Mouse (Mus musculus): ENCODE results near the gene Mrpl20. TPM values are rescaled to one million over a fixed set of nuclear protein-coding genes. Genes with fewer than 3 reads are reported as not detected.
"Not testable (repeated sequence)": the region's sequence is repeated elsewhere in the genome, so short reads cannot be mapped to it uniquely, and the experiment has no call there.

The Mrpl20 gene
- polyA plus RNA-seq, 1 experiment from 2014 or later, result 267 TPM

DNA sequence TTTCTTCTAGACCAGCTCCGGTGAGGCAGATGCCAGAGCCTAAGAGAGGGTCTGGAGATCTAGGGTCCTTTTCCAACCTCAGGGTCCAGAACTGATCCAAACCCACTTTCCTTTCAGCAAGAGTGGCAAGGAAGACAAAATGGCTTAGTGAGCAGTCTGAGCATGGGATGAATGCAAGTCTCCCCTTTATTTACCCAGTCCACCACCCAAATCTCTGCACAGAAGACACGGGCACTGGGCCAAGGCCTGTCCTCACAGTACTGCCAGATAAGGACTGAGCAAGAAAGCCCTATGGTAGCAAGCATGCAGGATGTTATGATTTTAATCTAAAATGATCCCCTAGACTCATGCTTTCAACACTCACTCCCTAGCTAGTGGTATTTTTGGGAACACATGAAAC is 24.9 kb upstream of the Mrpl20 start:
- peaks cover 18% of the 10 kb centered on the region for H3K4me1 ChIP-seq (ENCODE audit: control insufficient read depth, insufficient read depth, low read depth, low read length)
- H3K36me3 ChIP-seq (ENCODE audit: control insufficient read depth, insufficient read depth, low read length), result no peaks in the 10 kb centered on the region
- WGBS, result 76% methylated on average over 2 of the region's 2 CpGs
- H3K27ac ChIP-seq (ENCODE audit: low read depth, low read length), result no peak overlapping the region
- no peak overlapping the region for H3K4me2 ChIP-seq (ENCODE audit: low read length)
- ATAC-seq, result no peak
- H3K4me3 ChIP-seq (ENCODE audit: low read length), result no peak overlapping the region
- H3K9me3 ChIP-seq (ENCODE audit: control insufficient read depth, low read length), result no peaks in the 10 kb centered on the region
- H3K27me3 ChIP-seq (replicated peaks; ENCODE audit: control insufficient read depth, insufficient read depth, low read length), result peaks cover 7% of the 10 kb centered on the region
- H3K9ac ChIP-seq (ENCODE audit: low read depth, low read length), result no peak overlapping the region

DNA sequence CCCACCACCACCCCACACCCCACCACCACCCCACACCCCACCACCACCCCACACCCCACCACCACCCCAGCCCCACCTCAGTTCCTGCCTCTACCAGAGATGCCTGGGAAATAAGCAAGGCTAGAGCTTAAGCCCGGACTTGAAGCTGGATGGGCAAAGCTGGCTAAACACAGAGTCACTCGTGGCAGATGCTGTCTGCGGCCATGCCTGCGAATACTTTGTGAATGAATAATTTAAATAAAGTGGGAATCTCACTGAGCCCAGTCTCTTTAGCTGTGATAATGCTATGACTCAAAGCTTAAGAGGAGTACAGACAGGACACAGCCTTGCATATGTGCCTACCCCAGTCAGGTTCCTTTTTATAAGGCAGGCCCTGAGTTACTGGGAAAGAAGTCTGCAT is 23.2 kb upstream of the Mrpl20 start:
- no peak for ATAC-seq
- Histone ChIP-seq H3K9me3 (ENCODE audit: control insufficient read depth, low read length) (no peaks in the 10 kb centered on the region), H3K4me3 (ENCODE audit: low read length) (no peak overlapping the region), H3K9ac (ENCODE audit: low read depth, low read length) (no peak overlapping the region), H3K36me3 (ENCODE audit: control insufficient read depth, insufficient read depth, low read length) (no peaks in the 10 kb centered on the region), H3K4me1 (ENCODE audit: control insufficient read depth, insufficient read depth, low read depth, low read length) (peaks cover 14% of the 10 kb centered on the region), H3K27ac (ENCODE audit: low read depth, low read length) (no peak overlapping the region), H3K27me3 (replicated peaks; ENCODE audit: control insufficient read depth, insufficient read depth, low read length) (no peaks in the 10 kb centered on the region), H3K4me2 (ENCODE audit: low read length) (no peak overlapping the region)
- 77% methylated on average over 4 of the region's 4 CpGs for WGBS

DNA sequence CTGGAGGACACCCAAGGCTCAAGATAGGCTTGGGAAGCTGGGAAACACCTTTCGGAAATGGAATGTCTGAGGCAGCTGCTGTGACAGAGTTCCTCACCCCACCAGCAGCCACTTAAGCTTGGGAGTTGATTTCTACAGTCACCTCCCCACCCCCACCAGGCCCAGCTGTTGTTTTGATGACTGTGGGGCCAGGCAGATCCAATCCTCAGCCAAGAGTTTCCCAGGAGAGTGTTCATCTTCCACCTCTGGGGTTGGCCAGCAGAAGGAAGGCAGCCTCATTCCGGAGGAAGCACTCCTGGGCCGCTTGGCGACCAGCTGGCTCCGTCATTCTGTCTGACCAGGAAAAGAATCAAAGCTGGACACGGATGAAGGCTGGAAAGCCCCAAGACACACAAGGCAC is 21.8 kb upstream of the Mrpl20 start:
- H3K27me3 ChIP-seq (replicated peaks; ENCODE audit: control insufficient read depth, insufficient read depth, low read length), result no peaks in the 10 kb centered on the region
- H3K4me3 ChIP-seq (ENCODE audit: low read length), result no peak overlapping the region
- 31% methylated on average over 6 of the region's 6 CpGs for WGBS
- H3K27ac ChIP-seq (ENCODE audit: low read depth, low read length), result peak overlapping the region; percentile 54; the same call in 1 of the 2 replicates
- ATAC-seq, result no peak
- H3K9me3 ChIP-seq (ENCODE audit: control insufficient read depth, low read length), result no peaks in the 10 kb centered on the region
- no peaks in the 10 kb centered on the region for H3K36me3 ChIP-seq (ENCODE audit: control insufficient read depth, insufficient read depth, low read length)
- H3K4me1 ChIP-seq (ENCODE audit: control insufficient read depth, insufficient read depth, low read depth, low read length), result peaks cover 5% of the 10 kb centered on the region
- H3K9ac ChIP-seq (ENCODE audit: low read depth, low read length), result no peak overlapping the region
- no peak overlapping the region for H3K4me2 ChIP-seq (ENCODE audit: low read length)

DNA sequence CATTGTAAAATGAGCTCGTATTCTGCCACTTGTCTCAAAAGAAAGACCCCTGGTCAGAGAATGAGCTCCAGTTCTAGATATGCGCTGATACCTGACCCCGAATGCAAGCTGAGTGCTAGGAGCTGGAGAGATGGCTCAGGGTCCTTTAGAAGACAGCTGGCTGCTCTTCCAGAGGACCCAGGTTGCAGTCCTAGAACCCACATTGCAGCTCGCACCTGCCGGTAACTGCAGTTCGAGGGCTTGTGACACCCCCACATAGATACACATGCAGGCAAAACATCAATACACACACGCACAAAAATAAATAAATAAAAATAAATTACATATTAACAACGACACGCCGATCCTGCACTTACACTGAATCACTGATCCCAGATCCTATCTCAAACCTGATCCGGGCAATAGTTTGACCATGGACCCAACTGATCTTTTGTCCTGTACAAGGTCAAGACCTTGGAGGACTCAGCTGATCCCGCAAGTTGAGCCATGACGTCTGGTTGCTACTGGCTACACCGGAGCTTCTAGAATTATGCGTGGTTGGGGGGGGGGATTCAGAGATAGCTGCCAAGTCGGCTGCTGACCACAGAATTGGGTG is 19.1 kb upstream of the Mrpl20 start:
- H3K27me3 ChIP-seq (replicated peaks; ENCODE audit: control insufficient read depth, insufficient read depth, low read length), result no peaks in the 10 kb centered on the region
- peak overlapping the region; percentile 85 for H3K9ac ChIP-seq (ENCODE audit: low read depth, low read length)
- WGBS, result 33% methylated on average over 16 of the region's 16 CpGs
- H3K27ac ChIP-seq (ENCODE audit: low read depth, low read length), result peak overlapping the region; percentile 89
- peak overlapping the region; percentile 80 for H3K4me2 ChIP-seq (ENCODE audit: low read length)
- no peak for ATAC-seq
- H3K36me3 ChIP-seq (ENCODE audit: control insufficient read depth, insufficient read depth, low read length), result no peaks in the 10 kb centered on the region
- H3K4me1 ChIP-seq (ENCODE audit: control insufficient read depth, insufficient read depth, low read depth, low read length), result peaks cover 4% of the 10 kb centered on the region; the same call in 1 of the 2 replicates
- H3K4me3 ChIP-seq (ENCODE audit: low read length), result peak overlapping the region; percentile 69
- no peaks in the 10 kb centered on the region for H3K9me3 ChIP-seq (ENCODE audit: control insufficient read depth, low read length)

DNA sequence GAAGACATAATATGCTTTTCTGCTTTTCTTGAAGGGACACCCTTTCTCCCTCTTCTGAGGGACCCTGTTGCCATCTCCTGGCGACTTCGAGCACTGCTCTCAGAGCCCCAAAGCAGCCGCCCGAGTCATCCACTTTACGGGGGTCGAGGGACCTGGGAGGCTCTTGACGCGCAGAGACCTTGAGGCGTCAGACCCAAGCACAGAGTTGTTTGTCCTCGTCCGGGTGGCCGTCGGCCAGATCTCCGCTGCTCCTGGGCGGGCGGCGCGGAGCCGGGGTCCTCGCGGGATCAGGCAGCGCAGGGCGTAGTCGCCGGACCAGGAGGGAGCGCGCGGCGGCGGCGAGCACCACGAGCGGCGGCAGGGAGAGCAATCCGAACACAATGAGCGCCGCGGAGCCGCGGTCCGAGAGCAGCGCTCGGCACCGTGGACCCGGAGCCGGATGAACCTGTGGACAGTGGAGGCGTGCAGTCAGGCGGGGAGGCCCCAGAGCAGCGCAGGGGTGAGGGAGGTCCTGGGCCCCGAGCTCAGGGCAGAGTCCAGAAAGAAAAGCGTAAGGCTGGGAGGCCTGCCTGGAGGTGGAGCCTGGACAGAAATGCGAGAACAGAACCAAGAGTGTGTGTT is 18.5 kb upstream of the Mrpl20 start:
- Histone ChIP-seq H3K9ac (ENCODE audit: low read depth, low read length) (peak overlapping the region; percentile 85), H3K4me2 (ENCODE audit: low read length) (peak overlapping the region; percentile 80), H3K36me3 (ENCODE audit: control insufficient read depth, insufficient read depth, low read length) (no peaks in the 10 kb centered on the region), H3K27me3 (replicated peaks; ENCODE audit: control insufficient read depth, insufficient read depth, low read length) (no peaks in the 10 kb centered on the region), H3K9me3 (ENCODE audit: control insufficient read depth, low read length) (no peaks in the 10 kb centered on the region), H3K4me1 (ENCODE audit: control insufficient read depth, insufficient read depth, low read depth, low read length) (peaks cover 4% of the 10 kb centered on the region; the same call in 1 of the 2 replicates), H3K27ac (ENCODE audit: low read depth, low read length) (peak overlapping the region; percentile 89), H3K4me3 (ENCODE audit: low read length) (peak overlapping the region; percentile 69)
- peak; percentile 92 for ATAC-seq
- WGBS, result under 1% methylated on average over 52 of the region's 52 CpGs

DNA sequence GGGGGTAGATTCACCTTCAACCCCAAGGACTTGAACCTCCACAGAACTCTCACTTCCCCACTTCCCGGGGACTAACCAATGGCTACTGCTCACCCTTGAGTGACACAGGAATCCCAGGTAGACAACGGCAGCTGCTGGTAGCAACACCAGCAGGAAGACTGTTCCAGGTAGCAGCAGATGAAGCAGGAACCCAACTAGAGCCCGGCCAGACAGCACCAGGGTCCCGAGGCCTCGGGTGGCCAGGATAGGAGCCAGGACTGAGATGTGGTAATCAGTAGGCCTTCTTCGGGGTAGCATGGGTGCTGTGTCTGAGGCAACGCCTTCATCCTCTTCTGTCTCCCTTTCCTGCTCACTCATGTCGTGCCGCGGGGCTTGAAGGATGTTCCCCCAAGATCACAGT is 17.4 kb upstream of the Mrpl20 start:
- no peaks in the 10 kb centered on the region for H3K36me3 ChIP-seq (ENCODE audit: control insufficient read depth, insufficient read depth, low read length)
- no peak overlapping the region for H3K27ac ChIP-seq (ENCODE audit: low read depth, low read length)
- H3K9ac ChIP-seq (ENCODE audit: low read depth, low read length), result no peak overlapping the region
- H3K27me3 ChIP-seq (replicated peaks; ENCODE audit: control insufficient read depth, insufficient read depth, low read length), result no peaks in the 10 kb centered on the region
- peaks cover 4% of the 10 kb centered on the region; the same call in 1 of the 2 replicates for H3K4me1 ChIP-seq (ENCODE audit: control insufficient read depth, insufficient read depth, low read depth, low read length)
- no peak overlapping the region for H3K4me3 ChIP-seq (ENCODE audit: low read length)
- H3K4me2 ChIP-seq (ENCODE audit: low read length), result no peak overlapping the region; the same call in 1 of the 2 replicates
- WGBS, result 77% methylated on average over 8 of the region's 10 CpGs
- no peaks in the 10 kb centered on the region for H3K9me3 ChIP-seq (ENCODE audit: control insufficient read depth, low read length)
- ATAC-seq, result no peak

DNA sequence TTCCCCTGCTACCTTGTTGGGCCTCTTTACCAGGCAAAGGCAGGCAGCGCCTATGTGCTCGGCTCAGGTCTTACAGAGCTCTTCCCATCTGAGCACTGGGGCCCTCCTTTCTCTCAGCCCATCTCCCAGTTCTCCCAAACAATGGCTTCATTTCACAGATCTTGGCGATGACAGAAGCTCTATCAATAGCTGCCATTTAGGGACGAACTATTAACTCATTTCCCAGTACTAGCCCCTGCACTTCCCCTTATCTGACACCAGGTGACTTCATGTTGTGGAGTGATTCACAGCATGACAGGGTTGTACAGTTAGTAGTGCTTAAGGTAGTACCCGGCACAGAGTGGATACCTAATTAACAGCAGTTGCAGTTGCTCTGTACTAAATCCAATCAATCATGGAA is 16.9 kb upstream of the Mrpl20 start, which contains the start of gene Tmem88b:
TSS of gene Tmem88b (minus strand) at position 56 of the 400 bp plus-strand sequence.
- Histone ChIP-seq H3K27me3 (replicated peaks; ENCODE audit: control insufficient read depth, insufficient read depth, low read length) (no peaks in the 10 kb centered on the region), H3K9ac (ENCODE audit: low read depth, low read length) (peak within 1 kb of the TSS; percentile 85; the same call in 1 of the 2 replicates), H3K4me3 (ENCODE audit: low read length) (peak within 1 kb of the TSS; percentile 69), H3K4me1 (ENCODE audit: control insufficient read depth, insufficient read depth, low read depth, low read length) (peaks cover 4% of the 10 kb centered on the region; the same call in 1 of the 2 replicates), H3K36me3 (ENCODE audit: control insufficient read depth, insufficient read depth, low read length) (no peaks in the 10 kb centered on the region), H3K9me3 (ENCODE audit: control insufficient read depth, low read length) (no peaks in the 10 kb centered on the region), H3K4me2 (ENCODE audit: low read length) (peak within 1 kb of the TSS; percentile 80), H3K27ac (ENCODE audit: low read depth, low read length) (peak within 1 kb of the TSS; percentile 89)
- 60% methylated on average over 5 of the region's 5 CpGs for WGBS
- ATAC-seq, result no peak

DNA sequence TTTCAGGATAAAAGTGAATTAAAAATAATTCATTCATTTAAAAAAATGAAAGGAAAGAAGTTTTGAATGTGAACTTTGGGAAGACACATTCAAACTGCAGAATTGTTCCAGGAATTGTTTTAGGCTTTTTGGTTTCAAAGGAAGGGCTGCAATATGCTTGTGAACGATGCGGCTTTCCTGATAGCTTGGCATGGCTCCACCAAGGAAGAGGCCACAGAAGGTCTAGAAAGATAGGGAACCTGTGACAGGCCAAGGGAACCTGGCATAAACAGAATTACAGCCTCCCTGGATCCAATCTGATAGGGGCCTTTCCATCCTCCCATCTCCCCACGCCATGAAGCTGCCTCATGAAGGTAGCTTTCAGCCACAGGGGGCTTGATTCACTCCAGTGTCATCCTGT is 14.4 kb upstream of the Mrpl20 start:
- no peaks in the 10 kb centered on the region for H3K27me3 ChIP-seq (replicated peaks; ENCODE audit: control insufficient read depth, insufficient read depth, low read length)
- WGBS, result 84% methylated on average over 3 of the region's 3 CpGs
- H3K9ac ChIP-seq (ENCODE audit: low read depth, low read length), result no peak overlapping the region
- peaks cover 4% of the 10 kb centered on the region; the same call in 1 of the 2 replicates for H3K4me1 ChIP-seq (ENCODE audit: control insufficient read depth, insufficient read depth, low read depth, low read length)
- no peak for ATAC-seq
- no peak overlapping the region for H3K27ac ChIP-seq (ENCODE audit: low read depth, low read length)
- no peaks in the 10 kb centered on the region for H3K9me3 ChIP-seq (ENCODE audit: control insufficient read depth, low read length)
- H3K36me3 ChIP-seq (ENCODE audit: control insufficient read depth, insufficient read depth, low read length), result no peaks in the 10 kb centered on the region
- H3K4me3 ChIP-seq (ENCODE audit: low read length), result no peak overlapping the region
- no peak overlapping the region for H3K4me2 ChIP-seq (ENCODE audit: low read length)

DNA sequence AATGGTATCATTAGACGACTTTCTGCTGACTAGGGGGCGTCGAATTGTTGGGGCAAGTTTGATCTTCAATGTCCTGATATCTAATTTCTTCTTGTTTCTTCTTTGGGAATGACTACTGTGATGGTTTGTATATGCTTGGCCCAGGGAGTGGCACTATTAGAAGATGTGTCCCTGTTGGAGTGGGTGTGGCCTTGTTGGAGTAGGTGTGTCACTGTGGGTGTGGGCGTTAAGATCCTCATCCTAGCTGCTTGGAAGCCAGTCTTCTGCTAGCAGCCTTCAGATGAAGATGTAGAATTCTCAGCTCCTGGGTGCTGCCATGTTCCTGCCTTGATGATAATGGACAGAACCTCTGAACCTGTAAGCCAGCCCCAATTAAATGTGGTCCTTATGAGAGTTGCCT is 13.8 kb upstream of the Mrpl20 start:
- ATAC-seq, result not testable (repeated sequence)
- WGBS, result 79% methylated on average over 4 of the region's 4 CpGs

More for the DNA sequence above, 13.8 kb upstream of the Mrpl20 start:
- not testable (repeated sequence) for H3K27ac ChIP-seq (ENCODE audit: low read depth, low read length); H3K9me3 ChIP-seq (ENCODE audit: control insufficient read depth, low read length); H3K27me3 ChIP-seq (replicated peaks; ENCODE audit: control insufficient read depth, insufficient read depth, low read length); H3K4me2 ChIP-seq (ENCODE audit: low read length); H3K9ac ChIP-seq (ENCODE audit: low read depth, low read length); H3K4me3 ChIP-seq (ENCODE audit: low read length); H3K36me3 ChIP-seq (ENCODE audit: control insufficient read depth, insufficient read depth, low read length); H3K4me1 ChIP-seq (ENCODE audit: control insufficient read depth, insufficient read depth, low read depth, low read length)

Data from hindbrain, embryonic 16.5 days (tissue).